Mouse (Mus musculus) spleen, postnatal 0 days (tissue): ENCODE data around the gene Gm49711. TPM values are rescaled to one million over a fixed set of nuclear protein-coding genes. Genes with fewer than 3 reads are reported as not detected.

Source experiments
- polyA plus RNA-seq: library from polyadenylated mRNA; unstranded; fragments of >200 nt; fragmentation: Nextera tagmentation; extraction: Ambion mirVana; gene quantifications from 2 replicates; pipeline ENCODE4 v1.2.1, GENCODE M21; 2015

The Gm49711 gene
- 0.16 TPM in 1 of 2 replicates, not detected in the other for polyA plus RNA-seq

GRCm38 (mm10) chr16:92057852-92058643 lies at the start of gene Gm49711, which contains the start of the genes Mrps6 and Slc5a3:
Gm49711 (plus strand) TSS chr16:92058316.
Mrps6 (plus strand) TSS chr16:92058270.
Slc5a3 (plus strand) TSS chr16:92058322.

Other genes starting within 250 kb of the Gm49711 start
- 50.4 and 59.5 TPM in 2 replicates for gene Mrps6, start within 50 bp of the Gm49711 start, polyA plus RNA-seq
- 1.9 and 2.2 TPM in 2 replicates for gene Slc5a3, start within 50 bp of the Gm49711 start, polyA plus RNA-seq
- 0.15 TPM in 1 of 2 replicates, not detected in the other for gene Kcne2, start 234.1 kb downstream of the Gm49711 start, polyA plus RNA-seq
- 86.5 and 89.9 TPM in 2 replicates for gene Smim11, start 243.0 kb downstream of the Gm49711 start, polyA plus RNA-seq